Mouse (Mus musculus) heart, embryonic 14.5 days (tissue): ENCODE results near the gene Gmds. TPM values are rescaled to one million over a fixed set of nuclear protein-coding genes. Genes with fewer than 3 reads are reported as not detected.

Experiments used
- ATAC-seq: fragments of 200-750 bp; cut with Nextera tagmentation; 2 replicates; pipeline ENCODE4 v1.8.0; 2017; ENCODE audit warnings: low read depth, moderate TSS enrichment; ENCODE audit not compliant: insufficient number of reproducible peaks, insufficient read depth, low FRiP score
- H3K27ac ChIP-seq, 2 experiments: fragments of 200-500 bp in 1 of 2; fragments of 300-500 bp in 1 of 2; sonication (generic) in 1 of 2; replicated peaks in 1 of 2; 2 replicates each; pipeline ENCODE4 v1.5.1; 2012 to 2014; ENCODE audit warnings: low read depth in 2 of 2, low read length in 2 of 2, control low read depth in 1 of 2, mild to moderate bottlenecking in 1 of 2, mixed read lengths in 1 of 2; ENCODE audit not compliant: control insufficient read depth in 1 of 2, insufficient read depth in 1 of 2
- H3K27me3 ChIP-seq: fragments of 300-500 bp; sonication (generic); 2 replicates; pipeline ENCODE4 v1.6.1; 2014; ENCODE audit warnings: mild to moderate bottlenecking, low read length, control low read depth; ENCODE audit not compliant: control insufficient read depth, insufficient read depth
- H3K36me3 ChIP-seq: fragments of 300-500 bp; sonication (generic); 2 replicates; pipeline ENCODE4 v1.6.1; 2014; ENCODE audit warnings: mild to moderate bottlenecking, control low read depth, low read length, mixed read lengths; ENCODE audit not compliant: control insufficient read depth, insufficient read depth
- H3K4me1 ChIP-seq, 2 experiments: fragments of 200-500 bp in 1 of 2; fragments of 300-500 bp in 1 of 2; sonication (generic) in 1 of 2; 2 replicates each; pipeline ENCODE4 v1.6.1; 2012 to 2014; ENCODE audit warnings: low read length in 2 of 2, control low read depth in 1 of 2, mixed read lengths in 1 of 2; ENCODE audit not compliant: control insufficient read depth in 2 of 2, insufficient read depth in 2 of 2
- H3K4me2 ChIP-seq: fragments of 300-500 bp; sonication (generic); 2 replicates; pipeline ENCODE4 v1.6.1; 2014; ENCODE audit warnings: mild to moderate bottlenecking, low read length
- H3K4me3 ChIP-seq, 2 experiments: fragments of 200-500 bp in 1 of 2; fragments of 300-500 bp in 1 of 2; sonication (generic) in 1 of 2; 2 replicates each; pipeline ENCODE4 v1.5.1; 2012 to 2014; ENCODE audit warnings: low read length in 2 of 2, mild to moderate bottlenecking in 2 of 2, control low read depth in 1 of 2, low read depth in 1 of 2, moderate library complexity in 1 of 2; ENCODE audit not compliant: control insufficient read depth in 1 of 2, insufficient read depth in 1 of 2
- H3K9ac ChIP-seq: fragments of 300-500 bp; sonication (generic); 2 replicates; pipeline ENCODE4 v1.6.1; 2014; ENCODE audit warnings: mild to moderate bottlenecking, low read length
- H3K9me3 ChIP-seq: fragments of 300-500 bp; sonication (generic); 2 replicates; pipeline ENCODE4 v1.6.1; 2016; ENCODE audit warnings: low read length, control low read depth; ENCODE audit not compliant: control insufficient read depth
- WGBS: fragments of 180-500 bp; shearing (Covaris S2); extraction: QIAGEN DNeasy Blood & Tissue Kit; methylation state at CpG from one replicate; pipeline ENCODE4 v1.1.7; 2014; 5-methylcytosine and 5-hydroxymethylcytosine counted together
- polyA plus RNA-seq: library from polyadenylated mRNA; unstranded; fragments of >200 nt; fragmentation: Nextera tagmentation; extraction: Ambion mirVana; gene quantifications from 2 replicates; pipeline ENCODE4 v1.2.1, GENCODE M21; 2014

Gmds gene
- polyA plus RNA-seq, 1 experiment from 2014 or later: 28.7 TPM

DNA sequence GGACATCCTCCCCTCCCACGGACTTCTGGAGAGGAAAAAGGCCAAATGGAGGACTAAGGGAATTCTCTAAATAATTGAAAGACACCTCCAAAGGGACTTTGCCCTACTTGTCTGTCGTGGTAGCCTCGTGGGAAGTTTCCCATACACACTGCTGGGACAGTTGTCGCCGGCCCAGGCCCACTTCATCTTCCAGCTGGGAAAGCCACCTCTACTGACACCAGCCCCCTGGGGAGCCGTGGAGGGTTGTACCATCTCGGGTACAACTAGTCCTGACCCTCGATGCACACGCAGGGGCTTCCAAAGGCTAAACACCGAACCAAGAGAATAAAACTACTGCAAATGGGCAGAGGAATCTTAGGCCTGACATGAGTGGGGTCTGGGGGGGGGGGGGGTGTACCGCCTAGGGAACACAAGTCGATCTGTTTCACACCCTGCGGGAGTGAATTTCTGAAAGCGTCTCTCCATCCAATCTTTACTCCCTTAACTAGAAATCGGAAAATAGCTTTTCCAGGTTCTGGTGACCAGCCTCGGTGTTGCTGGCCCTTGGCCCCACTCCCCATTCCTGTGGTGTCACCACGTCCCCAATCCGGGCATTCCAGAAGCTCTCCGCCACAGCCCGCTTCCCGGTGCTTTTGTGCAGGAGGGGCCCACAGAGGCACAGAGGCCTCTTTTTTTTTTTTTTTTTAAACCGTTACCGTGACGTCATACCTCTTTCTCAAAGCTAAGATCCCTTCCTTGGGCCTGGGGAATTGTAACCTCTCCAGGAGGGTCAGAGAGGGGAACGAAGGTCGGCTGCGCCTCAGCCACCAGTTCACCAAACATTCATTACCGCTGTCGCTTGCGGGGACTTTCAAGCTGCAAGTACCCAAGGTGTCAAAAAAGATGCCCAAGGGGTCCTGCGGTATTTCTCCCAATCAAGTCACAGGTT, 535.1 kb downstream of the Gmds start:
- no peaks in the 10 kb centered on the region for H3K36me3 ChIP-seq
- no peak for ATAC-seq
- peaks cover 78% of the 10 kb centered on the region for H3K27me3 ChIP-seq
- H3K9me3 ChIP-seq: no peaks in the 10 kb centered on the region
- peaks cover 14 to 23% of the 10 kb centered on the region in 2 experiments for H3K4me1 ChIP-seq
- H3K9ac ChIP-seq: no peak overlapping the region; the same call in 1 of the 2 replicates
- H3K27ac ChIP-seq: no peak overlapping the region
- H3K4me2 ChIP-seq: peak overlapping the region; percentile 37
- 0 out of 4 replicates have a peak overlapping the region, but pooled peaks of 1 of the 2 experiments have one; percentile 7 for H3K4me3 ChIP-seq
- 3% methylated on average over 31 of the region's 31 CpGs for WGBS

DNA sequence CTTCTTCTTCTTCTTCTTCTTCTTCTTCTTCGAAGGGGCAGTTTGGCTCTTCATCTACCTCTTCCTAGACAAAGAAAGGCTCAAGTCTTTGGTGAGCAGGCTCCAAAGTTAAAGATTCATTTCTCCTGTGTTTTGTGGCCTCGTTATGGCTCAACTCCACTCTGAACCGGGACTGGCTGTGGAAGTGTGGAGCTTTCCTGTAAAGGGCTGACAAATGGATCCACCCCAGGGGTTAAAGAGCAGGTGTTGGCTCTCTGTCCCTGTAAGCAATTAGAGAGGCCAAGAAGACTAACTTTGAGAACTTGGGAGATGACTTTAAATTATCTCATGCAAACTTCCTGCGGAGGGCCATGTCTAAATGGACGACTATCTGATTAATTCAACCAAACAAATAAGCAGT, 536.1 kb downstream of the Gmds start:
- Histone ChIP-seq H3K4me1 (peaks cover 20 to 23% of the 10 kb centered on the region in 2 experiments), H3K27me3 (peaks cover 70% of the 10 kb centered on the region), H3K36me3 (no peaks in the 10 kb centered on the region), H3K9me3 (no peaks in the 10 kb centered on the region), H3K4me3 (no peak overlapping the region), H3K9ac (no peak overlapping the region), H3K27ac (no peak overlapping the region), H3K4me2 (no peak overlapping the region)
- WGBS: 9% methylated on average over 5 of the region's 5 CpGs
- no peak for ATAC-seq

DNA sequence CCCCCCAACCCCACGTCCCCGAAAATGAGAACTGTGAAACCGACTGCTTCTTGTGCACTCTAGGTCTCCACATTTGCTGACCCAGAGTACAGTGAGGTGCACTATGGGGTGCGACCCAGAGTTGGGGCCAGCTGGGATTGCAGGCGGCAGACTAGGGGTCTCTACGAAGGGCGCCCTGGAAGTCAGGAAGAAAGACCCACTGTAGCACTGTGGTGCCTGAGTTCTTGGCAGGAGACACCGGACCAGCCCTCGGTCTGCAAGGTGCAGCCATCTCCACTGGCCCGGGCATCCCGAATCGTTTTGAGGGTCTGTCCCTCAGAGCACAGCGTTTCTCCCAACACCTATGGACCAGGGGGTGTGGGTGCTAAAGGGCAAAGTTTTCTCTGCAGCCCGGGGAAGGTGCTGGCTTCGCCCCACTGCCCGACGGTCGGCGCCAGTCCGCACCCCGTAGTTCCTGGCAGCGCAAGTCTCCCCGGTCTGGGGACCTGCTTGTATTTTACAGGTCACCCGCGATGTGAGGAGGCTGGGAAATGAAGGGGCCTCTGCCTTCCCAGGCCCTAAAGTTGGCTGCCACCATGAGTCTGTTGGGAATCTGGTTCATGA, 536.7 kb downstream of the Gmds start:
- Histone ChIP-seq H3K27me3 (peaks cover 70% of the 10 kb centered on the region), H3K9ac (no peak overlapping the region; the same call in 1 of the 2 replicates), H3K4me1 (peaks cover 20 to 23% of the 10 kb centered on the region in 2 experiments), H3K36me3 (no peaks in the 10 kb centered on the region), H3K27ac (no peak overlapping the region), H3K9me3 (no peaks in the 10 kb centered on the region), H3K4me3 (peak overlapping the region; percentile 32 to 38), H3K4me2 (peak overlapping the region; percentile 76)
- 4% methylated on average over 25 of the region's 25 CpGs for WGBS
- ATAC-seq: no peak

DNA sequence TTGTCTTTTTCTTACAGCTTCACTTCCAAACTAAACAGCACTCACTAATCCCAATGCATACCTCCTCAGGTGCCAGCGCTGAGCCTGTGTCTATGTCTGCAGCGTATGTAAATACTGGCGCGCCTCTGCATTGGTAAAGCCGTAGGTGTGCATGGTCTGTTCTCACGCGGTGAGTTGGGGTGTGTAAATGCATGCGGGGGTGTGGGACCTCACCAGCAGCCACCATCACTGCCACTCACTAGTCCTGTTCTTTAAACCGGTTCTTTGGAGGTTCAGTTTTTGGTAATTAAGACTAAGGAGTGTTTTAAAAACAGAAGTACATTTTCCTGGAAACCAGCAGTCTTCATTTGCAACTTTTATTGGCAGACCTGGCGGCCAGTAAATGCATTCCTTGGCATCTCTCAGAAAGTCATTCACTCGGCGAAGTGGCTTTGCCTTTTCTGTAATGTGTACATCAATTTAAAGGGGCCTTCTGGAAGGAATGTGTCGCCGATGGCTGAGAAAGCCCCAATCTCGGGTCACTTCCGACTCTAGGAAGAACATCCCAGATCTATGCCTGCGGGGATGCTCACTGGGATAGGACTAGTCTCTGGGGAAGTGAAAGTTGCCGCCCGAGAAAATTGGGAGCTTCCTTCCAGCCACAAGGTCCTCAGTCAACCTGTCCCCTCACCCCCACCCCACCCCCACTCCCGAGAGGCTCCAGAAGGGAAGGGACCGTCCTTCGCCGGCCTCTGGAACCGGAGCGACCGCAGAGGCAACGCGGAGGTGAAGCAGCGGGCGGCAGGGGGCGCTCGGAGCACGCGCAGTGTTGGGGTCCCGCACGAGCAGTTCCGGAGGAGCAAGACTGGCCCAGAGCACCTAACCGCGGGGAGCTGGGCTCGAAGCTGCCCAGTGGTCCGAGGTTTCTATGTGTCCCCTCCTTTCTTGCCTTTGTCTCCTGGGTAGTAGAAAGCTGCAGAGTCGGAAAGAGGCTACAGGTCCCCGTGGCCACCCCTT, 537.7 kb downstream of the Gmds start:
- H3K9me3 ChIP-seq: no peaks in the 10 kb centered on the region
- peak overlapping the region; percentile 76 for H3K4me2 ChIP-seq
- no peaks in the 10 kb centered on the region for H3K36me3 ChIP-seq
- no peak overlapping the region for H3K27ac ChIP-seq
- peak; percentile 66 for ATAC-seq
- H3K4me1 ChIP-seq: peaks cover 19 to 20% of the 10 kb centered on the region in 2 experiments
- H3K4me3 ChIP-seq: peak overlapping the region; percentile 32 to 38
- no peak overlapping the region for H3K9ac ChIP-seq
- peaks cover 66% of the 10 kb centered on the region for H3K27me3 ChIP-seq
- WGBS: 4% methylated on average over 43 of the region's 43 CpGs

DNA sequence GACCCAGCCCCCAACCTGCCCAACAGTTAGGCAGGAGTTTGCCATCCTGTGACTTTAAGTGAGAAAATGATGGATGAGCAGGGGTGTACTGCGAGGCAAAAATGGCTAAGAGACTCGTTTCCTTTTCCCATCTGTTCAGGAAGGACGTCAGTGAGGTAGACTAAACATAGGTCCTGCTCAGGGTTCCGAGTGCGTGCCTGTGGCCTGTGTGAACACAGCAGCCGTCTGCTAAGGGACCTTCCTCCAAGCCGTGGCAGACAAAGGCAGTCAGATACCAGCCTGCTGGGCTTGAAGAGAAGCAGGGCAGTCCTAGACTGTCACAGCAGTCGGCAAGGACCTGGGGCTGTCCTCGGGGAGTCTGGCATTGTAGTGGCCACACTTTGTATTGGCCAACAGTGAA, 540.5 kb downstream of the Gmds start:
- peaks cover 11 to 19% of the 10 kb centered on the region in 2 experiments for H3K4me1 ChIP-seq
- no peak for ATAC-seq
- peaks cover 43% of the 10 kb centered on the region for H3K27me3 ChIP-seq
- WGBS: 7% methylated on average over 9 of the region's 9 CpGs
- no peak overlapping the region for H3K4me3 ChIP-seq
- no peak overlapping the region for H3K9ac ChIP-seq
- H3K36me3 ChIP-seq: no peaks in the 10 kb centered on the region
- H3K27ac ChIP-seq: no peak overlapping the region
- H3K9me3 ChIP-seq: no peaks in the 10 kb centered on the region
- H3K4me2 ChIP-seq: peak overlapping the region; percentile 7; the same call in 1 of the 2 replicates

DNA sequence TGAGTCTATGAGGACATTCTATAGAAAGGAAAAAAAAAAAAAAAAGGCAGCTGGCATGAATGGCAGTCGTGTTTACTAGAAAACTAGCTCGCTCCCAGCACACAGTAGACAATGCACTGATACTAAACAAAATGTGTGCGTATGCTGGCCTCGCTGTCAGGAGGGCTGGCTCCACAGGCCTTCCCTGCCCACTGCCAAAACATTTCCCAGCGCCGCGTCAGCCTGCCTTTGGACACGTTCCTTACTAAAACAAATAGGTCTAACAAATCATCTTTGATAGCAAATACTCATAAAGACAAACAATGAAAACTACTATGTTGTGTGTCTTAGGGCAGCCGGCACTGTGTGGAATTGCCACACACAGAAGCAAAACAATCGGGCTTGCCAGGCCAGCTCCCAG, 541.2 kb downstream of the Gmds start:
- Histone ChIP-seq H3K27ac (no peak overlapping the region), H3K9ac (no peak overlapping the region), H3K4me2 (peak overlapping the region; percentile 7; the same call in 1 of the 2 replicates), H3K4me1 (peaks cover 8 to 19% of the 10 kb centered on the region in 2 experiments), H3K9me3 (no peaks in the 10 kb centered on the region), H3K4me3 (no peak overlapping the region), H3K36me3 (no peaks in the 10 kb centered on the region), H3K27me3 (peaks cover 40% of the 10 kb centered on the region)
- WGBS: 54% methylated on average over 10 of the region's 10 CpGs
- no peak for ATAC-seq

DNA sequence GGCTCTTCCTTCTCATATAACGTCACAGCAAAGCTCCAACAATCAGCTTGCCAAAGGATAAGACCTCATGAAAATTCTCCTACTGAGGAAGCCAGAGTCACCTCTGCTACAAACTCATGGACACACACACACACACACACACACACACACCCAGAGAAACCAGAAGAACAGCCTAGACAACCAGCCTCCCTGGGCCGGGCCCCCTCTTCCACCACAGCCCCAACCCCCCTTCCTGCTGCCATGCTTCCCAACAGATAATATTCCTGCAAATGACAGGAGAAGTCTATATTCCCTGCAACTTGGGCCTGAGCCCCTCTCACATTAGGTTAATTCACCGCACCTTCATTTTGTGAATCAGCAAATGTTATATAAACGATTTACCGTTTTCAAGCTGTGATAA, 545.4 kb downstream of the Gmds start:
- Histone ChIP-seq H3K36me3 (no peaks in the 10 kb centered on the region), H3K9me3 (no peaks in the 10 kb centered on the region), H3K4me3 (peak overlapping the region in 1 of 2 experiments; percentile 28; a peak in 1 of 4 replicates), H3K9ac (no peak overlapping the region), H3K27me3 (peaks cover 3% of the 10 kb centered on the region; the same call in 1 of the 2 replicates), H3K27ac (no peak overlapping the region), H3K4me2 (peak overlapping the region; percentile 62), H3K4me1 (peaks cover 0 to 9% of the 10 kb centered on the region in 2 experiments; a peak in 2 of 4 replicates)
- 13% methylated on average over 5 of the region's 5 CpGs for WGBS
- no peak for ATAC-seq
